Mouse (Mus musculus) limb, embryonic 10.5 days (tissue): ENCODE data around the gene Clmp. TPM values are rescaled to one million over a fixed set of nuclear protein-coding genes. Genes with fewer than 3 reads are reported as not detected.
A peak's percentile ranks its signal among the peaks of the same experiment; 100 is the strongest.

Experiments
- DNase-seq: peaks from one replicate; pipeline ENCODE4 v3.0.0-alpha.2; 2017; ENCODE audit warnings: low spot score
- H3K27ac ChIP-seq: fragments of 300-500 bp; sonication (generic); 2 replicates; pipeline ENCODE4 v1.5.1; 2016; ENCODE audit warnings: mild to moderate bottlenecking
- H3K27me3 ChIP-seq: fragments of 300-500 bp; sonication (generic); 2 replicates; pipeline ENCODE4 v1.6.1; 2016; ENCODE audit warnings: low read depth, mild to moderate bottlenecking; ENCODE audit not compliant: poor library complexity, severe bottlenecking
- H3K36me3 ChIP-seq: fragments of 300-500 bp; sonication (generic); 2 replicates; pipeline ENCODE4 v1.6.1; 2016; ENCODE audit warnings: mild to moderate bottlenecking, moderate library complexity
- H3K4me1 ChIP-seq: fragments of 300-500 bp; sonication (generic); 2 replicates; pipeline ENCODE4 v1.6.1; 2016
- H3K4me3 ChIP-seq: fragments of 300-500 bp; sonication (generic); 2 replicates; pipeline ENCODE4 v1.5.1; 2016; ENCODE audit warnings: mild to moderate bottlenecking, moderate library complexity
- H3K9me3 ChIP-seq: fragments of 300-500 bp; sonication (generic); replicated peaks from 2 replicates; pipeline ENCODE4 v1.6.1; 2016; ENCODE audit warnings: mild to moderate bottlenecking
- WGBS: fragments of 180-500 bp; shearing (Covaris S2); methylation state at CpG from one replicate; pipeline ENCODE4 v1.1.7; 2016; 5-methylcytosine and 5-hydroxymethylcytosine counted together
- polyA plus RNA-seq: library from polyadenylated mRNA; unstranded; fragments of >200 nt; fragmentation: Nextera tagmentation; extraction: Ambion mirVana; gene quantifications from 2 replicates; pipeline ENCODE4 v1.2.1, GENCODE M21; 2016

Gene Clmp
- polyA plus RNA-seq, 1 experiment from 2014 or later: 53.5 TPM

- Histone ChIP-seq H3K36me3 (peaks cover 9% of the 10 kb centered on the region; the same call in 1 of the 2 replicates), H3K27ac (no peak overlapping the region), H3K4me1 (peaks cover 35% of the 10 kb centered on the region), H3K27me3 (no peaks in the 10 kb centered on the region), H3K9me3 (no peaks in the 10 kb centered on the region), H3K4me3 (no peak overlapping the region)
- WGBS: 90% methylated on average over 4 of the region's 4 CpGs
- DNase-seq: no peak
Observed at GRCm38 (mm10) chr9:40727140-40727823, 41.5 kb downstream of the Clmp start.

GRCm38 (mm10) chr9:40727824-40728495 is 42.2 kb downstream of the Clmp start:
- Histone ChIP-seq H3K4me3 (no peak overlapping the region), H3K9me3 (no peaks in the 10 kb centered on the region), H3K36me3 (peaks cover 5% of the 10 kb centered on the region; the same call in 1 of the 2 replicates), H3K27me3 (no peaks in the 10 kb centered on the region), H3K27ac (no peak overlapping the region), H3K4me1 (peaks cover 38% of the 10 kb centered on the region)
- no peak for DNase-seq
- WGBS: 90% methylated on average over 7 of the region's 7 CpGs

GRCm38 (mm10) chr9:40730302-40730700 is 44.5 kb downstream of the Clmp start:
- peaks cover 35% of the 10 kb centered on the region for H3K4me1 ChIP-seq
- H3K36me3 ChIP-seq: peaks cover 5% of the 10 kb centered on the region; the same call in 1 of the 2 replicates
- H3K9me3 ChIP-seq: no peaks in the 10 kb centered on the region
- peak overlapping the region; percentile 95 for H3K27ac ChIP-seq
- DNase-seq: no peak
- H3K4me3 ChIP-seq: peak overlapping the region; percentile 55
- H3K27me3 ChIP-seq: no peaks in the 10 kb centered on the region
- 45% methylated on average over 12 of the region's 12 CpGs for WGBS

GRCm38 (mm10) chr9:40730701-40731590 is 45.2 kb downstream of the Clmp start:
- H3K27ac ChIP-seq: peak overlapping the region; percentile 95
- whole genome bisulfite sequencing: under 1% methylated on average over 35 of the region's 35 CpGs
- DNase-seq: peak; percentile 96
- H3K36me3 ChIP-seq: peaks cover 5% of the 10 kb centered on the region; the same call in 1 of the 2 replicates
- peaks cover 35% of the 10 kb centered on the region for H3K4me1 ChIP-seq
- H3K4me3 ChIP-seq: peak overlapping the region; percentile 55
- no peaks in the 10 kb centered on the region for H3K27me3 ChIP-seq
- no peaks in the 10 kb centered on the region for H3K9me3 ChIP-seq

GRCm38 (mm10) chr9:40731591-40732048 is 45.9 kb downstream of the Clmp start:
- H3K4me3 ChIP-seq: peak overlapping the region; percentile 55
- WGBS: 7% methylated on average over 7 of the region's 7 CpGs
- peak overlapping the region; percentile 95 for H3K27ac ChIP-seq
- no peaks in the 10 kb centered on the region for H3K27me3 ChIP-seq
- peak; percentile 48 for DNase-seq
- H3K9me3 ChIP-seq: no peaks in the 10 kb centered on the region
- H3K36me3 ChIP-seq: peaks cover 5% of the 10 kb centered on the region; the same call in 1 of the 2 replicates
- H3K4me1 ChIP-seq: peaks cover 35% of the 10 kb centered on the region

GRCm38 (mm10) chr9:40732302-40732701 is 46.5 kb downstream of the Clmp start:
- WGBS: 11% methylated on average over 2 of the region's 2 CpGs

GRCm38 (mm10) chr9:40737117-40737516 is 51.4 kb downstream of the Clmp start:
- DNase-seq: no peak
- 86% methylated on average over 6 of the region's 6 CpGs for WGBS

More at GRCm38 (mm10) chr9:40732302-40732701, 46.5 kb downstream of the Clmp start:
- Histone ChIP-seq H3K27ac (peak overlapping the region; percentile 95), H3K27me3 (no peaks in the 10 kb centered on the region), H3K9me3 (no peaks in the 10 kb centered on the region), H3K36me3 (peaks cover 5% of the 10 kb centered on the region; the same call in 1 of the 2 replicates), H3K4me1 (peaks cover 35% of the 10 kb centered on the region), H3K4me3 (no peak overlapping the region; the same call in none of the 2 replicates)
- DNase-seq: no peak

GRCm38 (mm10) chr9:40743525-40744034 is 57.8 kb downstream of the Clmp start:
- Histone ChIP-seq H3K9me3 (no peaks in the 10 kb centered on the region), H3K4me3 (no peak overlapping the region), H3K4me1 (peaks cover 12% of the 10 kb centered on the region), H3K36me3 (peaks cover 32% of the 10 kb centered on the region), H3K27me3 (no peaks in the 10 kb centered on the region), H3K27ac (no peak overlapping the region)
- WGBS: 64% methylated on average over 7 of the region's 7 CpGs
- DNase-seq: no peak

More at GRCm38 (mm10) chr9:40737117-40737516, 51.4 kb downstream of the Clmp start:
- H3K9me3 ChIP-seq: no peaks in the 10 kb centered on the region
- no peaks in the 10 kb centered on the region for H3K27me3 ChIP-seq
- H3K27ac ChIP-seq: no peak overlapping the region
- no peaks in the 10 kb centered on the region for H3K36me3 ChIP-seq
- no peak overlapping the region for H3K4me3 ChIP-seq
- H3K4me1 ChIP-seq: peaks cover 14% of the 10 kb centered on the region

- H3K36me3 ChIP-seq: peaks cover 32% of the 10 kb centered on the region
- H3K9me3 ChIP-seq: no peaks in the 10 kb centered on the region
- H3K4me3 ChIP-seq: no peak overlapping the region
- 57% methylated on average over 3 of the region's 3 CpGs for WGBS
- peaks cover 12% of the 10 kb centered on the region for H3K4me1 ChIP-seq
- no peak overlapping the region for H3K27ac ChIP-seq
- H3K27me3 ChIP-seq: no peaks in the 10 kb centered on the region
- no peak for DNase-seq
Observed at GRCm38 (mm10) chr9:40744233-40744632, 58.5 kb downstream of the Clmp start.

GRCm38 (mm10) chr9:40746796-40747195 is 61.0 kb downstream of the Clmp start:
- Histone ChIP-seq H3K9me3 (no peaks in the 10 kb centered on the region), H3K4me3 (no peak overlapping the region), H3K27ac (no peak overlapping the region), H3K27me3 (no peaks in the 10 kb centered on the region), H3K36me3 (peaks cover 32% of the 10 kb centered on the region), H3K4me1 (peaks cover 20% of the 10 kb centered on the region)
- WGBS: 84% methylated on average over 9 of the region's 9 CpGs
- no peak for DNase-seq

GRCm38 (mm10) chr9:40747249-40747648 is 61.5 kb downstream of the Clmp start:
- no peak for DNase-seq
- peaks cover 32% of the 10 kb centered on the region for H3K36me3 ChIP-seq
- peaks cover 20% of the 10 kb centered on the region for H3K4me1 ChIP-seq
- H3K27ac ChIP-seq: no peak overlapping the region
- 86% methylated on average over 9 of the region's 9 CpGs for WGBS
- H3K4me3 ChIP-seq: no peak overlapping the region
- no peaks in the 10 kb centered on the region for H3K9me3 ChIP-seq
- no peaks in the 10 kb centered on the region for H3K27me3 ChIP-seq
